Mouse (Mus musculus): ENCODE measurements around the gene E130308A19Rik. TPM values are rescaled to one million over a fixed set of nuclear protein-coding genes. Genes with fewer than 3 reads are reported as not detected.

Gene E130308A19Rik
- polyA plus RNA-seq, 1 experiment from 2014 or later: 35.6 TPM

DNA sequence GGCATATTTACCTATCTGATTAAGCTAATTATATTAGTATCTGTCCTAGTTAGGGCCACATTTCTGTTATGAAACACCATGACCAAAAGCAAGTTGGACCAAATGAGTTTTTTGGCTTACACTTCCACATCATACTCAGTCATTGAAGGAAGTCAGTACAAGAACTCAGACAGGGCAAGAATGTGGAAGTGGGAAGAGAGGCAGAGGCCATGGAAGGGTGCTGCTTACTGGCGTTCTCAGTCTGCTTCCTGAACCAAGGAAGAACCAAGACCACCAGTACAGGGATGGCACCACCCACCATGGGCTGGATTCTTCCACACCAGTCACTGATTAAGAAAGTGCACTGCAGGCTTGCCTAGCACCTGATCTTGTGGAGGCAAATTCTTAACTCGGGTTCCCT is 31.4 kb upstream of the E130308A19Rik start:
- DNase-seq (ENCODE audit: low spot score) (no peak), ATAC-seq (ENCODE audit: insufficient number of reproducible peaks, low FRiP score, low TSS enrichment, low read depth) (no peak)
- WGBS: 75% methylated on average over 2 of the region's 2 CpGs

DNA sequence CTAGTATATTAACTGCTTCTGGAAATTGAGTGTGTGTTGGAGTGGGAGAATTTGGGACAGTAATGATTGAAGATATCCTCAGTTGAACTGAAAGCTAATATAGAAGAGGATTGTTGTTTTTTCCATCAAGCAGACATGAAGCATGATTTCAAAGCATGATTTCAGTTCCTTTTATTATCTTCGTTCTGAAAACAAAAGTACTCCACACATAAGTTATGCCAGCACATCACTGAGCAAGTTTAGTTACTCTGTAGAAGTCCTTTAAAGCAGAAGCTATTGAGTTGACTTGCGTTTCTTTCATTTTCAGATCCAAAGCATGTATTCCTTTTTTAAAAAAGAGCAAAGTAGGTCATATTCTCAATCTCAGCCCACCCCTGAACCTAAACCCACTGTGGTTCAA is 29.5 kb upstream of the E130308A19Rik start:
- no peaks in the 10 kb centered on the region for H3K4me1 ChIP-seq (ENCODE audit: control insufficient read depth, insufficient read depth, low read length)
- H3K27ac ChIP-seq (replicated peaks; ENCODE audit: low read depth, low read length): no peak overlapping the region
- H3K9ac ChIP-seq (ENCODE audit: low read length): no peak overlapping the region
- H3K4me2 ChIP-seq (ENCODE audit: low read depth, severe bottlenecking): no peak overlapping the region
- ATAC-seq (ENCODE audit: insufficient number of reproducible peaks, low FRiP score, low TSS enrichment, low read depth) (no peak), DNase-seq (ENCODE audit: low spot score) (no peak)
- no peaks in the 10 kb centered on the region for H3K9me3 ChIP-seq (ENCODE audit: control insufficient read depth, low read length)
- no peaks in the 10 kb centered on the region for H3K27me3 ChIP-seq (ENCODE audit: control insufficient read depth, insufficient read depth, low read length)
- H3K4me3 ChIP-seq (ENCODE audit: low read depth, low read length): no peak overlapping the region
- 90% methylated on average over 2 of the region's 2 CpGs for WGBS
- H3K36me3 ChIP-seq (ENCODE audit: control insufficient read depth, insufficient read depth, low read length): no peaks in the 10 kb centered on the region

More for the DNA sequence above, 31.4 kb upstream of the E130308A19Rik start:
- Histone ChIP-seq H3K27me3 (ENCODE audit: control insufficient read depth, insufficient read depth, low read length) (no peaks in the 10 kb centered on the region), H3K9ac (ENCODE audit: low read length) (no peak overlapping the region), H3K4me2 (ENCODE audit: low read depth, severe bottlenecking) (no peak overlapping the region), H3K27ac (replicated peaks; ENCODE audit: low read depth, low read length) (no peak overlapping the region), H3K4me3 (ENCODE audit: low read depth, low read length) (no peak overlapping the region), H3K36me3 (ENCODE audit: control insufficient read depth, insufficient read depth, low read length) (no peaks in the 10 kb centered on the region), H3K9me3 (ENCODE audit: control insufficient read depth, low read length) (no peaks in the 10 kb centered on the region), H3K4me1 (ENCODE audit: control insufficient read depth, insufficient read depth, low read length) (no peaks in the 10 kb centered on the region)

DNA sequence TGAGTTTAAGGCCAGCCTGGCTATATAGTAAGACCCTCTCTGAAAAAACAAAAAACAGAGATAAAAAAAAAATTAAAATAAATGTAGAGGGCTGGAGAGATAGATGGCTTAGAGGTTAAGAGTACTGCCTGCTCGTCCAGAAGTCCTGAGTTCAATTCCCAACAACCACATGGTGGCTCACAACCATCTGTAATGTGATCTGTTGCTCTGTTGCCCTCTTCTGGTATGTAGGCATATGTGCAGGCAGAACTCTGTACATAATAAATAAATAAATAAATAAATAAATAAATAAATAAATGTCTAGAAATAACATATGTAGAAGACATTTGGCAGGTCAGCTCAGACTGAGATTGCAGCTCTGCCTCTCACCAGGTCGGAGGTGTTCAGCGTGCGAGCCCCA is 23.3 kb upstream of the E130308A19Rik start:
- H3K9ac ChIP-seq (ENCODE audit: low read length): no peak overlapping the region

DNA sequence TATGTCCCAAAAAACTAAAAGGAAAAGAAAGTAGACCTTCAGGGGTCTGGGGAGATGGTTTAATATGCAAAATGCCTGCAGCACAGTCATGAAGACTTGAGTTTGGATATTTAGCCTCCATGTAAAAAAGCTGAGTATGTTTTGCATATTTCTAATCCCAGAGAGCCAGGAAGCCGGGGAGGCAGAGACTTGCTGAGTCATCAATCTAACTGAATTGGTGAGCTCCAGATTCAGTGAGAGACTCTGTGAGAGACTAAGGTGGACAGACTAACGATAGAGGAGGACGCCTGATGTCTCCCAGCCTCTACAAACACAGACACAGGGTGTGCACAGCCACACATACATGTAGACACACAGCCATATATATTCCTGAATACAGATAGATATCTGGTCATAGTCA is 21.1 kb upstream of the E130308A19Rik start:
- Histone ChIP-seq H3K9me3 (ENCODE audit: control insufficient read depth, low read length) (no peaks in the 10 kb centered on the region), H3K27me3 (ENCODE audit: control insufficient read depth, insufficient read depth, low read length) (no peaks in the 10 kb centered on the region), H3K36me3 (ENCODE audit: control insufficient read depth, insufficient read depth, low read length) (no peaks in the 10 kb centered on the region), H3K27ac (replicated peaks; ENCODE audit: low read depth, low read length) (no peak overlapping the region), H3K4me1 (ENCODE audit: control insufficient read depth, insufficient read depth, low read length) (no peaks in the 10 kb centered on the region), H3K9ac (ENCODE audit: low read length) (no peak overlapping the region), H3K4me2 (ENCODE audit: low read depth, severe bottlenecking) (no peak overlapping the region), H3K4me3 (ENCODE audit: low read depth, low read length) (no peak overlapping the region)
- WGBS: 81% methylated on average over 3 of the region's 3 CpGs
- no peak for ATAC-seq (ENCODE audit: insufficient number of reproducible peaks, low FRiP score, low TSS enrichment, low read depth)
- no peak for DNase-seq (ENCODE audit: low spot score)

More for the DNA sequence above, 23.3 kb upstream of the E130308A19Rik start:
- no peaks in the 10 kb centered on the region for H3K4me1 ChIP-seq (ENCODE audit: control insufficient read depth, insufficient read depth, low read length)
- H3K36me3 ChIP-seq (ENCODE audit: control insufficient read depth, insufficient read depth, low read length): no peaks in the 10 kb centered on the region
- no peaks in the 10 kb centered on the region for H3K27me3 ChIP-seq (ENCODE audit: control insufficient read depth, insufficient read depth, low read length)
- no peak for ATAC-seq (ENCODE audit: insufficient number of reproducible peaks, low FRiP score, low TSS enrichment, low read depth)
- H3K4me3 ChIP-seq (ENCODE audit: low read depth, low read length): no peak overlapping the region
- 88% methylated on average over 4 of the region's 4 CpGs for WGBS
- H3K4me2 ChIP-seq (ENCODE audit: low read depth, severe bottlenecking): no peak overlapping the region
- no peak overlapping the region for H3K27ac ChIP-seq (replicated peaks; ENCODE audit: low read depth, low read length)
- H3K9me3 ChIP-seq (ENCODE audit: control insufficient read depth, low read length): no peaks in the 10 kb centered on the region
- no peak for DNase-seq (ENCODE audit: low spot score)

DNA sequence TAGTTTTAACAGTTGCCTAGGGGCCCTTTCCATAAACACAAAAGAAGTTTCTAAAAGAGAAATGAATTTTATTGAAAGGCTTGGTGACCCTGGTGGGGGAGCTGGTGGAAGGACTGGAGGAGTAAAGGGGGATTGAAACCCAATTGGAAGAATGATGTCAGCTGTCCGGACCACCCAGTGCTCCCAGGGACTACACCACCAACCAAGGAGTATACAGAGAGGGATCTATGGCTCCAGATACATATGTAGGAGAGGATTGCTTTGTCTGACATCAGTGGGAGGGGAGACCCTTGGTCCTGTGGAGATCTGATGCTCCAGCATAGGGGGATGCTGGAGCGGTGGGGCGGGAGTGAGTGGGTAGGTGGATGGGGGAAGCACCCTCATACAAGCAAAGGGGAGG is 20.5 kb upstream of the E130308A19Rik start:
- no peak overlapping the region for H3K9ac ChIP-seq (ENCODE audit: low read length)
- no peak overlapping the region for H3K4me2 ChIP-seq (ENCODE audit: low read depth, severe bottlenecking)
- no peaks in the 10 kb centered on the region for H3K9me3 ChIP-seq (ENCODE audit: control insufficient read depth, low read length)
- WGBS: 96% methylated on average over 3 of the region's 3 CpGs
- no peaks in the 10 kb centered on the region for H3K36me3 ChIP-seq (ENCODE audit: control insufficient read depth, insufficient read depth, low read length)
- no peak overlapping the region for H3K4me3 ChIP-seq (ENCODE audit: low read depth, low read length)
- no peaks in the 10 kb centered on the region for H3K27me3 ChIP-seq (ENCODE audit: control insufficient read depth, insufficient read depth, low read length)
- DNase-seq (ENCODE audit: low spot score): no peak
- H3K4me1 ChIP-seq (ENCODE audit: control insufficient read depth, insufficient read depth, low read length): no peaks in the 10 kb centered on the region
- ATAC-seq (ENCODE audit: insufficient number of reproducible peaks, low FRiP score, low TSS enrichment, low read depth): no peak
- no peak overlapping the region for H3K27ac ChIP-seq (replicated peaks; ENCODE audit: low read depth, low read length)

- 85% methylated on average over 3 of the region's 3 CpGs for WGBS
These were observed 15.6 kb upstream of the E130308A19Rik start for GRCm38 (mm10) chr4:59610411-59610810.

DNA sequence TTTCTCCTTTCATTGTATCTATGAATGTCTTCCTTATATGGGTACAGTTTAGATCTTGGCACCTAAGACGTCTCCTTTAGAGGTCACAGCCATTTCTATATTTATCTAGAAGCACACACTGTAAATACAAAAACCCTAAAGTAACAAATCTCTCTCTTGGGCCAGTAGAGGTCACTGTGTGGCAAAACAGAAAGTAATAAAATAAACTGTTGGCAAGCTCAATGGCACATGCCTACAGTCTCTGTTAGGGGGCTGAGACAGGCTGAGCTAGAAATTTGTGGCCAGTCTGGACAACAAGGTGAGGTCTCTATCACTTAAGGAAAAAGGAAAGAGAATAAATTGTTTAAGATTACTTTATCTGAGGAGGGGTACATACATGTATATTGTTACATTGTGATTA is 11.0 kb upstream of the E130308A19Rik start:
- Histone ChIP-seq H3K4me1 (ENCODE audit: control insufficient read depth, insufficient read depth, low read length) (no peaks in the 10 kb centered on the region), H3K9me3 (ENCODE audit: control insufficient read depth, low read length) (no peaks in the 10 kb centered on the region), H3K4me2 (ENCODE audit: low read depth, severe bottlenecking) (no peak overlapping the region), H3K36me3 (ENCODE audit: control insufficient read depth, insufficient read depth, low read length) (no peaks in the 10 kb centered on the region), H3K27me3 (ENCODE audit: control insufficient read depth, insufficient read depth, low read length) (no peaks in the 10 kb centered on the region), H3K9ac (ENCODE audit: low read length) (no peak overlapping the region), H3K27ac (replicated peaks; ENCODE audit: low read depth, low read length) (no peak overlapping the region), H3K4me3 (ENCODE audit: low read depth, low read length) (no peak overlapping the region)
- ATAC-seq (ENCODE audit: insufficient number of reproducible peaks, low FRiP score, low TSS enrichment, low read depth): no peak
- no peak for DNase-seq (ENCODE audit: low spot score)
- WGBS: 50% methylated on average over 1 of the region's 1 CpGs

More at GRCm38 (mm10) chr4:59610411-59610810, 15.6 kb upstream of the E130308A19Rik start:
- Histone ChIP-seq H3K4me1 (ENCODE audit: control insufficient read depth, insufficient read depth, low read length) (no peaks in the 10 kb centered on the region), H3K27me3 (ENCODE audit: control insufficient read depth, insufficient read depth, low read length) (no peaks in the 10 kb centered on the region), H3K4me2 (ENCODE audit: low read depth, severe bottlenecking) (no peak overlapping the region), H3K9me3 (ENCODE audit: control insufficient read depth, low read length) (no peaks in the 10 kb centered on the region), H3K4me3 (ENCODE audit: low read depth, low read length) (no peak overlapping the region), H3K36me3 (ENCODE audit: control insufficient read depth, insufficient read depth, low read length) (no peaks in the 10 kb centered on the region), H3K27ac (replicated peaks; ENCODE audit: low read depth, low read length) (no peak overlapping the region), H3K9ac (ENCODE audit: low read length) (no peak overlapping the region)
- no peak for DNase-seq (ENCODE audit: low spot score)
- no peak for ATAC-seq (ENCODE audit: insufficient number of reproducible peaks, low FRiP score, low TSS enrichment, low read depth)

DNA sequence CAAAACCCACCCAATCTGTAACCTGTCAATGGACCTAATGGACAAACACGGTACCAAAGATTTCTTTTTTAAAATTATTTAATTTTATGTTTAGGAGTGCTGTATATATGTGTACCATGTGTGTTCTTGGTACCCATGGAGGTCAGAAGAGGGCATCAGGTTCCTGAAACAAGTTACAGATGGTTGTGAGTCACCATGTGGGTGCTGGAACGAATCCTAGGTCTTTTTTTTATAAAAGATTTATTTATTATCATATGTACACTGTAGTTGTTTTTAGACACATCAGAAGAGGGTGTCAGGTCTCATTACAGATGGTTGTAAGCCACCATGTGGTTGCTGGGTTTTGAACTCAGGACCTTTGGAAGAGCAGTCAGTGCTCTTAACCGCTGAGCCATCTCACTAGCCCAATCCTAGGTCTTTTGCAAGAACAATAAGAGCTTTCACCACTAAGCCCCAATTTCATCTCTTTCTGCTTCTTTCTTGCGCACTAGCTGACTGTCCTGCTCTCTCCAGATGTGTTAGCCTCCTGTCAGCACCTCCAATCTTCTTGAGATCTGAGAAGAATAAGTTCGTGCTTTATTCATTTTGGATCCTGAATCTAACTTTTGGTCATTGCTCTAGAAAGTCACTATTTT is 6.3 kb upstream of the E130308A19Rik start:
- no peak overlapping the region for H3K9ac ChIP-seq (ENCODE audit: low read length)
- no peaks in the 10 kb centered on the region for H3K36me3 ChIP-seq (ENCODE audit: control insufficient read depth, insufficient read depth, low read length)
- H3K27me3 ChIP-seq (ENCODE audit: control insufficient read depth, insufficient read depth, low read length): no peaks in the 10 kb centered on the region
- DNase-seq (ENCODE audit: low spot score): no peak
- H3K4me2 ChIP-seq (ENCODE audit: low read depth, severe bottlenecking): no peak overlapping the region
- no peak for ATAC-seq (ENCODE audit: insufficient number of reproducible peaks, low FRiP score, low TSS enrichment, low read depth)
- H3K9me3 ChIP-seq (ENCODE audit: control insufficient read depth, low read length): no peaks in the 10 kb centered on the region
- no peaks in the 10 kb centered on the region for H3K4me1 ChIP-seq (ENCODE audit: control insufficient read depth, insufficient read depth, low read length)
- 88% methylated on average over 5 of the region's 5 CpGs for WGBS
- H3K4me3 ChIP-seq (ENCODE audit: low read depth, low read length): no peak overlapping the region
- H3K27ac ChIP-seq (replicated peaks; ENCODE audit: low read depth, low read length): no peak overlapping the region

GRCm38 (mm10) chr4:59625676-59625997 is 374 bp upstream of the E130308A19Rik start:
- H3K4me3 ChIP-seq (ENCODE audit: low read depth, low read length): peak overlapping the region; percentile 89
- no peak for DNase-seq (ENCODE audit: low spot score)

More at GRCm38 (mm10) chr4:59625676-59625997, 374 bp upstream of the E130308A19Rik start:
- no peaks in the 10 kb centered on the region for H3K9me3 ChIP-seq (ENCODE audit: control insufficient read depth, low read length)
- 0% methylated on average over 18 of the region's 18 CpGs for WGBS
- peaks cover 5% of the 10 kb centered on the region for H3K4me1 ChIP-seq (ENCODE audit: control insufficient read depth, insufficient read depth, low read length)
- ATAC-seq (ENCODE audit: insufficient number of reproducible peaks, low FRiP score, low TSS enrichment, low read depth): peak; percentile 70
- no peaks in the 10 kb centered on the region for H3K27me3 ChIP-seq (ENCODE audit: control insufficient read depth, insufficient read depth, low read length)
- peak overlapping the region; percentile 73 for H3K9ac ChIP-seq (ENCODE audit: low read length)
- H3K27ac ChIP-seq (replicated peaks; ENCODE audit: low read depth, low read length): no peak overlapping the region
- H3K4me2 ChIP-seq (ENCODE audit: low read depth, severe bottlenecking): peak overlapping the region; percentile 70
- no peaks in the 10 kb centered on the region for H3K36me3 ChIP-seq (ENCODE audit: control insufficient read depth, insufficient read depth, low read length)
